Mouse (Mus musculus) CH12.LX (cell line): ENCODE measurements at regions not wholly inside any gene's neighbourhood (a gene's known extent, or its start where the extent isn't known, plus 50 kb on each side); places are given as distances from the start of the nearest gene placed in this dataset.

ENCODE experiments used
- CHD1 ChIP-seq: IDR thresholded peaks from 2 replicates; pipeline ENCODE4 v1.6.1; 2012; ENCODE audit warnings: low read depth, low read length, improper control_type of control experiment, inconsistent platforms
- CTCF ChIP-seq, 2 experiments: IDR thresholded peaks in 1 of 2; conservative IDR thresholded peaks in 1 of 2; 2 replicates each; pipeline ENCODE4 v1.5.1; 2011 to 2012; ENCODE audit warnings: low read depth in 2 of 2, low read length in 2 of 2, improper control_type of control experiment in 1 of 2, inconsistent platforms in 1 of 2, mild to moderate bottlenecking in 1 of 2, moderate library complexity in 1 of 2
- ELF1 ChIP-seq: IDR thresholded peaks from 2 replicates; pipeline ENCODE4 v1.6.1; 2014; ENCODE audit warnings: low read depth, mild to moderate bottlenecking, inconsistent platforms, low read length, improper control_type of control experiment
- EP300 ChIP-seq: IDR thresholded peaks from 2 replicates; pipeline ENCODE4 v1.6.1; 2011; ENCODE audit warnings: low read length, improper control_type of control experiment
- ETS1 ChIP-seq: conservative IDR thresholded peaks from 2 replicates; pipeline ENCODE4 v1.6.1; 2012; ENCODE audit warnings: low read depth, mild to moderate bottlenecking, inconsistent platforms, low read length, improper control_type of control experiment, moderate library complexity
- HCFC1 ChIP-seq: IDR thresholded peaks from 2 replicates; pipeline ENCODE4 v1.6.1; 2012; ENCODE audit warnings: low read depth, mild to moderate bottlenecking, inconsistent platforms, low read length, improper control_type of control experiment
- JUND ChIP-seq: conservative IDR thresholded peaks from 2 replicates; pipeline ENCODE4 v1.6.1; 2011; ENCODE audit warnings: low read depth, low read length, improper control_type of control experiment
- MAFK ChIP-seq: IDR thresholded peaks from 2 replicates; pipeline ENCODE4 v1.6.1; 2011; ENCODE audit warnings: low read length, improper control_type of control experiment; ENCODE audit not compliant: insufficient replicate concordance
- MEF2A ChIP-seq: IDR thresholded peaks from 2 replicates; pipeline ENCODE4 v1.6.1; 2014; ENCODE audit warnings: low read depth, mild to moderate bottlenecking, inconsistent platforms, low read length, improper control_type of control experiment, borderline replicate concordance
- MYC ChIP-seq: IDR thresholded peaks from 2 replicates; pipeline ENCODE4 v1.6.1; 2011; ENCODE audit warnings: low read depth, mild to moderate bottlenecking, improper control_type of control experiment, low read length
- POLR2A ChIP-seq: IDR thresholded peaks from 2 replicates; pipeline ENCODE4 v1.6.1; 2011; ENCODE audit warnings: low read depth, mild to moderate bottlenecking, improper control_type of control experiment, low read length
- ZNF384 ChIP-seq: IDR thresholded peaks from 2 replicates; pipeline ENCODE4 v1.6.1; 2012; ENCODE audit warnings: low read depth, low read length, improper control_type of control experiment, inconsistent platforms

DNA sequence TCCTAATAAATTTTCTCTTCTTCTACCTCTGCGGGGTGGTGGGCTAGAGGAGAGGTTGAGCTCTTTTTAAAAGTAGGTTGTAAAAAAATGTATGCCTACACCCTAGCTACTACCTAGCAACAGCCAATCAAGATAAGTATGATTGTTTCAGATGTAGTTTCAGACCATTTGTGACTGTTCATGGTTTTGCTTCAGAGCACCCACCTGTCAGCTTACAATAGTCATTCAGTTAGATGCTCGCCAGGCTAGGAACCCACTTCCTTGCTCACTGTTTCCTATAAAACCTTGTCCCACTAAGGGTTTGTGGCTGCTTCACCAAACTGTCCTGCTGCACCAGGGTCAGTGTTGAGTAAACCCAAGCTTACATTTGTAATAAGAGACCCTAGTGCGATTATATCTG, 66.8 kb upstream of the Pfn2 start:
- TF ChIP-seq ETS1 (peak; percentile 63), ELF1 (no peak), EP300 (peak; percentile 95), ZNF384 (peak; percentile 68), MAFK (peak; percentile 56; the same call in 1 of the 2 replicates), MYC (no peak), CTCF (conservative IDR thresholded peaks at IDR 0.05 in 1 of 2, IDR thresholded peaks at IDR 0.05 in 1 of 2; ENCODE audit: low read depth in 2 of 2, low read length in 2 of 2) (no peak), POLR2A (no peak), HCFC1 (no peak), JUND (peak; percentile 78), CHD1 (no peak), MEF2A (no peak; the same call in 1 of the 2 replicates)
